Mouse (Mus musculus): ENCODE measurements around the gene Dvl3.
A peak's percentile ranks its signal among the peaks of the same experiment; 100 is the strongest.

The Dvl3 gene

DNA sequence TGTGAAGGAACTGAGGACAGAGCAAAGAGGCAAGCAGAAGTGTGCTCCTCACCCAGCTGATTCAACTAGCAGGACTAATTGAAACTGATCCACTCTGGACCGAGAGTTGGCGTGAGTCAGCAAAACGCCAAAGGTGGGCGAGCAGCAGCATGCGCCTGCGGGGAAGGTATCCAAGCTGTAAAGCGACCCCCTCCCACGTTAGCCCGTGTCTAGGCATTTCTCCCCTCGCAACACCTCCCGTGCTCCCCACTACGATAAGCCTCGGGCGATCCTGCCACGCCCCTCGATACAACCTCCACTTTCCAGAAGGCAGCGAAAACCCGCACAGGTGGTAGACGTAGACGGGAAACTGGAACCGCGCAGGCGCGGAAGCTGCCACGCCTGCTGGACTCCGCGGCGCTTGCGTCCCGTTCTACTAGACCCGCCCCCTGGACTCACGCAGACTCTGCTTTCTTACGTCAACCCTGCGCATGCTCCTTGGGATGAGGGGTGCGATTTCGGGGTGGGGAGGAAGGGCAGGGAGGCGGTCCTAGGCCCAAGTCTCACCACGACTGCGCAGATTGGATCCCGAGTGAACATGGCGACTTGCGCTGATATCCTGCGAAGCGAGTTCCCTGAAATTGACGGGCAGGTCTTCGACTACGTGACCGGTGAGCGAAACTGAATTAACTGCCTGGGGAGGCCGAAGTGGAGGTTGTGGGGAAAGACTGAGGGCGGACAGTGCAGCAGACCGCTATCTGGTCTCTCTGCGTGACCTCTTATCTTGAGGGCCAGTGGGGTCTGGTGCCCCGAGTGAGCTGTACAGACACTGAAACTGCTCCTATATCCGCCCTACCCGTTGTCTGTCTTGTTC, 31.5 kb downstream of the Dvl3 start, which contains the start of gene Abcf3:
Abcf3 (plus strand) TSS at position 482 of the 853 bp plus-strand sequence.
- peak; percentile 99 for DNase-seq

- no peak for DNase-seq
Measured at GRCm38 (mm10) chr16:20549161-20549560, 32.4 kb downstream of the Dvl3 start.

- no peak for DNase-seq
Measured at GRCm38 (mm10) chr16:20551691-20552090, 34.9 kb downstream of the Dvl3 start.

DNA sequence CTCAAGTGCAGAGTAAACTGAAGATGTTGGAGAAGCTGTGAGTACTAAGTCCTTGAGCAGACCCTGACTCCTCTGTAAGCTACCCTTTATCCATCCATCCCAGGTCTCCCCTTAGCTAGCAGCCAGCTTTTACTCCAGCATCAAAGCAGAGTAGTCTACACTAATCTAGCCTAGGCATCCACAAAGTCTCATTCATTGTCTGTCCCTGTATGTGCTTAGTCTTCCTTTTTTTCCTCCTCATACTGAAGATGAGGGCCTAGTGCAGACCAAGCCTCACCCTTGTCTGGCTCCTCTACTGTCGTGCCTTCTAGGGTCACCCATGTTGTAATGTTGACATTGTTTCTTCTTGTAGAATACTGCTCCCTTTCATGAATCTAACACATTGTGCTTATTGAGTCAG, 35.8 kb downstream of the Dvl3 start:
- DNase-seq: no peak

- no peak for DNase-seq
Measured at GRCm38 (mm10) chr16:20555000-20555399, 38.2 kb downstream of the Dvl3 start.

DNA sequence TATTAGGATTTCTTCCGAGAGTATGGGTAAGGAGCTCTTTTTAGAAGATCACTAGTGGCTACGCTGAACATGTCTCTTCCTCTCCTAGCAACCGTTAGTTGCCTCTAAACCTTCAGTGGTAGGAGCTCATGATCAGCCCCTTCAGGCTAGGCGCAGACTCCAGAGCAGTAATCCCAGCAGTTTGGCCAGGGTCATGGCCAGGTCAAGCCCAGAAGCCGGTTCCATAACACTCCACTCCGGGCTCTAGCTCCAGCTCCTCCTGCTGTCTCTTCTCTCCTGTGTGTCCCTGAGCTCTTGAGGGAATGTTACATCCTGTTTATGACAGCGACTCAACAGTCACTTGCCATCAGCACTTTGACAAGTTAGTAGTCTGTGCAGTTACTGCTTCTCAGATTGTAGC, 40.6 kb downstream of the Dvl3 start:
- no peak for DNase-seq

GRCm38 (mm10) chr16:20565075-20565474, 48.3 kb downstream of the Dvl3 start:
- DNase-seq: no peak

Data from layer of hippocampus, adult 9-11 months (tissue).